Mouse (Mus musculus): ENCODE data around the gene Grhl3. TPM values are rescaled to one million over a fixed set of nuclear protein-coding genes. Genes with fewer than 3 reads are reported as not detected.
A peak's percentile ranks its signal among the peaks of the same experiment; 100 is the strongest.

Grhl3 gene
- total RNA-seq, 2 experiments from 2014 or later, result 0.69 to 1.5 TPM

GRCm38 (mm10) chr4:135495810-135496209 lies 77.6 kb downstream of the Grhl3 start:
- intact Hi-C loops (cut with DNase I), result no loop called here
- no peak for DNase-seq (ENCODE audit: low spot score in 2 of 2)

GRCm38 (mm10) chr4:135495397-135495791 lies 78.0 kb downstream of the Grhl3 start:
- intact Hi-C loops (cut with DNase I), result no loop called here
- DNase-seq (ENCODE audit: low spot score in 2 of 2), result no peak

DNA sequence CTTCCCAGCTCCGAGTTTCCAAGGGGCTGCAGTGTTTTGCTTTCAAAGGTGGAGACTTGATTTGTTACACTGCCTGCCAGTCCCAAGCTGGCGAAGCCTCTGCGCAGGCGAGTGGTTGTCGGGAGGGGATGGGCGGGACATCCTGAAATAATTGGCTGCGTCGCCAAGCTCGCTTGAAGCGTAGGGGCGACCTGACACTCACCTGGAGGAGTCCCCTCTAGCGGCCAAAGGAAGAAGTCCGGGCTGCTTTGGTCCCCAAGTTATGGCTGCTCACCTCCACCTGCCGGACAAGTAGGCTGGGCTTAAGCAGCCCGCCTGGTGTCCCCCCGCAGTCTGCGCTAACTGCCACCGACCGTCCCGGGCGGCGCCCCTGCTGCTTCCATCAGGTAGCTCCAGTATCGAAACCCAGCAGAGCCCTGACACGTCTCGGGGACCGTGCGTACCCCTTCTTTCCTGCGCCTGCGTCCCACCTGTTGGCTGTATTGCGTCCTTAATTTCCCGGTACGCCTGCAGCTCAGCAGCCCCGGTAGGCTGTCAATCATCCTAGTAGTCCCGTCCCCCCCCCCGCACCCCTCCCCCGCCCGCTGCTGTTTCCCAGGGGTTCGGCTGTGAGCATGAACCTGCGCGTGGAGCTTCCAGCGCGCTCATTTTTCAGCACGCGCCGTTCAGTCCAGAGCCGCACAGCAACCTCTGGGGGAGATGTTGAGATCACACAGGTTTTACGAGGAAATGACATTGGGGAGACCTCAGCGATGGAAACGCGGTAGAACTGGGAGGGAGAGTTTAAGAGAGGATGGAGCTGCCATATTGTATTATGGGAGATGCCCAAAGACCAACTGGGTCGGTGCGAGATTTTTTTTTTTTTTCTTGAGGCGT lies 78.7 kb downstream of the Grhl3 start, which contains the start of the genes Stpg1 and Nipal3:
Gene Stpg1, plus strand, starts transcription at position 270 of the 876 bp plus-strand sequence.
Gene Nipal3, minus strand, starts transcription at position 518 of the 876 bp plus-strand sequence.
- peak; percentile 86 to 94 for DNase-seq (ENCODE audit: low spot score in 2 of 2)
- intact Hi-C loops (cut with DNase I), result no loop called here

- intact Hi-C loops (cut with DNase I), result no loop called here
- DNase-seq (ENCODE audit: low spot score in 2 of 2), result peak; percentile 39 to 59
These were observed 79.5 kb downstream of the Grhl3 start for GRCm38 (mm10) chr4:135493691-135494520.

GRCm38 (mm10) chr4:135493271-135493670 lies 80.2 kb downstream of the Grhl3 start:
- DNase-seq (ENCODE audit: low spot score in 2 of 2), result no peak
- intact Hi-C loops (cut with DNase I), result no loop called here

Small RNAs within 50 kb of the gene (microRNA-seq; reads per million reads assigned to microRNA genes)
- gene Gm25317, result 0 reads per million in 2 experiments

Other genes with a start within 250 kb of the Grhl3 start
- gene Srrm1, start 220.3 kb downstream of the Grhl3 start, total RNA-seq (2021), result 100 to 1,000 TPM; 122 to 124 TPM
- gene Ncmap, start 175.4 kb downstream of the Grhl3 start, total RNA-seq (2021), result 1 to 10 TPM in 1 of 2 experiments, under 1 TPM in 1; 0.46 to 1.2 TPM
- 10 to 100 TPM; 24.6 to 30.5 TPM for gene Rcan3, start 139.8 kb downstream of the Grhl3 start, total RNA-seq (2021)
- 1 to 10 TPM; 1.3 to 1.8 TPM for gene Stpg1, start 78.8 kb downstream of the Grhl3 start, total RNA-seq (2021)
- 100 to 1,000 TPM; 104 TPM for gene Nipal3, start 78.6 kb downstream of the Grhl3 start, total RNA-seq (2021)
- under 1 TPM; 0.18 TPM for gene Ifnlr1, start 112.7 kb upstream of the Grhl3 start, total RNA-seq (2021)
- gene Il22ra1, start 154.5 kb upstream of the Grhl3 start, total RNA-seq (2021), result under 1 TPM; 0.18 to 0.25 TPM
- 1 to 10 TPM; 1.4 to 1.7 TPM for gene Myom3, start 186.1 kb upstream of the Grhl3 start, total RNA-seq (2021)